Mouse (Mus musculus) hindlimb bud, embryonic 11.5 days (tissue): ENCODE measurements around the gene Olfr1431.
"Not testable (repeated sequence)": the region's sequence is repeated elsewhere in the genome, so short reads cannot be mapped to it uniquely, and the experiment has no call there.

ENCODE experiments used
- DNase-seq: peaks from one replicate; pipeline ENCODE4 v3.0.0-alpha.2; 2012; ENCODE audit warnings: low read depth, low spot score; ENCODE audit errors: extremely low spot score

The Olfr1431 gene

DNA sequence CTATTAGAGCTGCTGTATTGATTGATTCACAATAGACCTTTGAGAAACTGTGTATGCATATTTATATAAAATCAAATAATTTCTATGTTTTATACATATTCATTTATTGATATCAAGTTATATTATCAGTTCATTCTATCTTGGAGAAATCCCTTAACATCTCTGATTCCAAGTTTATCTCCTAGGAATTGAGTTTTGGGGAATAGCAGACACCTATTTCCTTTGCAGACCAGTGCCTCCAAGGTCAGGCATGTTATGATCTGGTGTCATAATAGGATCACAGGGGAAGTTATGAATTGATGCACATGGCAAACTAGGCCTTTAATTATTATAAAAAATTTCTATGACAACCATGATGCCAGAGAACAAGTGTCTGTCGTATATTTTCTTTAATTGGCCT lies at the start of gene Olfr1431:
Gene Olfr1431, plus strand, starts transcription at position 301 of the 400 bp plus-strand sequence.
- DNase-seq, result no peak

DNA sequence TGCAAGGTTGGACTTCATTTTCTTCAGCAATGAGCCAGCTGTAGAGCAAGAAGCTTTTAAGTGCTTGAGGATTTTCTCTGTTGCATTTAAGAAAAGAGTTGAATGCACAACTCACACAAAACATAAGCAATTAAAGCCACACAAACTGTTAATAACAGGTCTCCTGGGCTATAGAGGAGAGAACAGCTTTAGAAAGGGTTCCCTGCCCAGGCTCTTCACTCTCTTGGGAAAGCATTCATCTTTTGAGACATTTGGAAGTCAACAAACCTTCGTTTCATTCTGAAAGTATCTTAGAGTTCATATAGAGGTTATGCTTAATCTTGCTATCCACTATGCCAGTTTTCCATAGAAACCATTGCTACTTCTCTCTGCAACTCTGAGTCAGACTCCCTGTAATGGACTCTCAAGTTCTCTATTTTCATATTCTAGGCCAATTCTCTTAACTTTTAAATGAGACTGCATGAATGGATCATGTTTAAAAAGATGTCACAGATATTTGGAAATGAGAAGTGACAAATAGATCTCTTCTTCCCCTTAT lies 30.3 kb upstream of the Olfr1431 start, which contains the start of gene Olfr1555-ps1:
Gene Olfr1555-ps1, minus strand, starts transcription at position 51 of the 538 bp plus-strand sequence.
- not testable (repeated sequence) for DNase-seq

DNA sequence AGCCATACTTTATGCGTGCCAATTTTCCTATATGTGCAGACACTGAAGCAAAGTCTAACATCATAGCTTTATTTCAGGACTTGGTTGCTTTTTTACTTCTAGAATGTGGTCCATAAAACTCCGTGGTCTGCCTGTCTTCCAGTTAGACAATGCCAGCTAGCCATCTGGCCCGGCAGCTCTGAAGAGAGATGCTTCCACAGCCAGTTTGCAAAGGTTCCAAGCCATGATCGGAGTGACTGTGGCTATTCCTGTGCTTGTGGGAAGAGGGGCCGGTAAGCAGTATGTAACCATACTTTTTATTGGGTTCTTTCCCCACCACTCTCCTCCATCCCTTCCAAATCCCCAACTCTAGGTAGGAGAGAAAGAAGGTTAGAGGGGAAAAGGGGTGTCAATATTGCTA lies 25.0 kb upstream of the Olfr1431 start:
- not testable (repeated sequence) for DNase-seq

DNA sequence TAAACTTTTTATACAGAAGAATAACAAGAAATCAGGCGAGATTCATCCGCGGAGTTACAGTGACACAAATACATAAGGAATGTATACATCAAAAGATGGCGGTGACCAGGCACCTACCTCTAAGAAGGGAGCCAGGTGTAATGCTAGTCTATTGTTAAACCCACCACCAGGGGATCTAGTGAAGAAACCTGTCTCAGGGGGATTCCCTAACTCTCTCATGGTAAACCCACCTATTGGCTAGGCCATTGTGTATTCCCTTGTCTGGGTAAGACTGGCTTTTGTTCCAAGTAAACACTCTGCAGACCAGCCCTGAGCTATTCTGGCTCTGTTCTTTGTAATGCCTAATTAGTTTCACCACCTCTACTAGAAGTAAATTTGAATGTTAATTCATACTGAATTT lies 1.4 kb upstream of the Olfr1431 start:
- DNase-seq, result not testable (repeated sequence)

DNA sequence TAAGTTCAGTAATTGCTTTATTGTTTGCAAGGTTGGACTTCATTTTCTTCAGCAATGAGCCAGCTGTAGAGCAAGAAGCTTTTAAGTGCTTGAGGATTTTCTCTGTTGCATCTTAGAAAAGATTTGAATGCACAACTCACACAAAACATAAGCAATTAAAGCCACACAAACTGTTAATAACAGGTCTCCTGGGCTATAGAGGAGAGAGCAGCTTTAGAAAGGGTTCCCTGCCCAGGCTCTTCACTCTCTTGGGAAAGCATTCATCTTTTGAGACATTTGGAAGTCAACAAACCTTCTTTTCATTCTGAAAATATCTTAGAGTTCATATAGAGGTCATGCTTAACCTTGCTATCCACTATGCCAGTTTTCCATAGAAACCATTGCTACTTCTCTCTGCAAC lies 32.1 kb downstream of the Olfr1431 start, which contains the start of gene Olfr1432:
Gene Olfr1432, minus strand, starts transcription at position 101 of the 400 bp plus-strand sequence.
- DNase-seq, result not testable (repeated sequence)

DNA sequence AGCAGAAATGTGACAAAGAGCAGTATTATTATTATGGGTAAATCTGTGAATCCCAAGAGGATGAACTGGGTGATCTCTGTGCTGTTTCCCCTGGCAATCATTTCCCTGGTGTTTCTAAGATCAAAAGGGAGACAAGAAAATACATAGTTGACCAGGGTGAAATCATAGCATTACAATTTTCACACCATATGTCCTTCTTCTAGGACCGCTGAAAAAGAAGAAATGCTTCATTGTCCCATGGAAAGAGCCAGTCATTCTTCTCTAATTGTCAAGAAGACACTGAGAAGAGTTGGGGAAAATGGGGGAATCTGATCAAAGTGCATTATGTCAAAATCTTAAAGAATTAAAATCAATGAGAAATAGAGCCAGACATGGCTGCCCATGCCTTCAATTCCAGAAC lies 41.1 kb downstream of the Olfr1431 start, which contains the start of gene Olfr262:
Gene Olfr262, minus strand, starts transcription at position 101 of the 400 bp plus-strand sequence.
- DNase-seq, result no peak

DNA sequence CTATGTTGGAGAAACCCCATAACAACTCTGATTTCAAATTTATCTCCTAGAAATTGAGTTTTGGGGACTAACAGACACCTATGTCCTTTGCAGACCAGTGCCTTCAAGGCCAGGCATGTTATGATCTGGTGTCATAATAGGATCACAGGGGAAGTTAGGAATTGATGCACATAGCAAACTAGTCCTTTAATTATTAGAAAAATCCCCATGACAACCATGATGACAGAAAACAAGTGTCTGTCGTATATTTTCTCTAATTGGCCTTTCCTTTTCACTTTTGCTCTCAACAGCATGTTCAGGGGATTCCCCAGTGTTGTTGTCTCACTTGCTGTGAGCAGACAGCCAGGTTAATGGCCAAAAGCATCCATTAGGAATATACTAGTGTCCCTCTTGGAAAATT lies 60.3 kb downstream of the Olfr1431 start, which contains the start of gene Olfr235:
Gene Olfr235, plus strand, starts transcription at position 301 of the 400 bp plus-strand sequence.
- no peak for DNase-seq
